Mouse (Mus musculus): ENCODE results near the gene Mettl23.
A peak's percentile ranks its signal among the peaks of the same experiment; 100 is the strongest.

Mettl23 gene

GRCm38 (mm10) chr11:116843261-116844233 is at the start of gene Mettl23, which contains the start of gene Jmjd6:
Mettl23 (plus strand) TSS chr11:116843278.
Jmjd6 (minus strand) TSS chr11:116843449.
- peak; percentile 99 for DNase-seq (ENCODE audit: low spot score in 2 of 2)

GRCm38 (mm10) chr11:116799364-116799763 is 43.7 kb upstream of the Mettl23 start:
- DNase-seq (ENCODE audit: low spot score in 2 of 2): no peak

- DNase-seq (ENCODE audit: low spot score in 2 of 2): no peak
Observed at GRCm38 (mm10) chr11:116801106-116801505, 42.0 kb upstream of the Mettl23 start.

GRCm38 (mm10) chr11:116802709-116803108 is 40.4 kb upstream of the Mettl23 start:
- no peak for DNase-seq (ENCODE audit: low spot score in 2 of 2)

GRCm38 (mm10) chr11:116806136-116807071 is 36.7 kb upstream of the Mettl23 start:
- DNase-seq (ENCODE audit: low spot score in 2 of 2): no peak

- DNase-seq (ENCODE audit: low spot score in 2 of 2): no peak
Observed at GRCm38 (mm10) chr11:116807116-116807515, 36.0 kb upstream of the Mettl23 start.

GRCm38 (mm10) chr11:116807526-116807925 is 35.6 kb upstream of the Mettl23 start:
- DNase-seq (ENCODE audit: low spot score in 2 of 2): no peak

- peak; percentile 87 to 91 for DNase-seq (ENCODE audit: low spot score in 2 of 2)
Observed at GRCm38 (mm10) chr11:116807938-116808606, 35.0 kb upstream of the Mettl23 start.

GRCm38 (mm10) chr11:116808811-116809395 is 34.2 kb upstream of the Mettl23 start:
- DNase-seq (ENCODE audit: low spot score in 2 of 2): no peak

GRCm38 (mm10) chr11:116809520-116809919 is 33.6 kb upstream of the Mettl23 start:
- DNase-seq (ENCODE audit: low spot score in 2 of 2): no peak

GRCm38 (mm10) chr11:116810528-116810927 is 32.5 kb upstream of the Mettl23 start:
- DNase-seq (ENCODE audit: low spot score in 2 of 2): peak; percentile 44 to 60

- peak; percentile 87 to 90 for DNase-seq (ENCODE audit: low spot score in 2 of 2)
Observed at GRCm38 (mm10) chr11:116810983-116811901, 31.8 kb upstream of the Mettl23 start.

- no peak for DNase-seq (ENCODE audit: low spot score in 2 of 2)
Observed at GRCm38 (mm10) chr11:116812793-116813529, 30.1 kb upstream of the Mettl23 start.

GRCm38 (mm10) chr11:116813610-116814009 is 29.5 kb upstream of the Mettl23 start:
- no peak for DNase-seq (ENCODE audit: low spot score in 2 of 2)

- peak in 1 of 2 experiments; percentile 57 for DNase-seq (ENCODE audit: low spot score in 2 of 2)
Observed at GRCm38 (mm10) chr11:116814076-116814883, 28.8 kb upstream of the Mettl23 start.

- DNase-seq (ENCODE audit: low spot score in 2 of 2): no peak
Observed at GRCm38 (mm10) chr11:116814884-116815415, 28.1 kb upstream of the Mettl23 start.

GRCm38 (mm10) chr11:116816769-116817168 is 26.3 kb upstream of the Mettl23 start:
- no peak for DNase-seq (ENCODE audit: low spot score in 2 of 2)

GRCm38 (mm10) chr11:116817567-116817966 is 25.5 kb upstream of the Mettl23 start:
- DNase-seq (ENCODE audit: low spot score in 2 of 2): no peak
